Mouse (Mus musculus) ES-Bruce4 (cell line): ENCODE results near the gene Trpd52l3.

Experiments
- CTCF ChIP-seq: IDR thresholded peaks from one replicate; pipeline ENCODE4 v1.8.1; 2011; ENCODE audit warnings: low read depth, low read length
- POLR2A ChIP-seq: IDR thresholded peaks from one replicate; pipeline ENCODE4 v1.8.1; 2011; ENCODE audit warnings: low read length; ENCODE audit not compliant: insufficient read depth

GRCm38 (mm10) chr19:30032206-30032605 lies 28.6 kb downstream of the Trpd52l3 start:
- TF ChIP-seq CTCF: no peak
- TF ChIP-seq POLR2A: no peak
